In the genomic region with DNA sequence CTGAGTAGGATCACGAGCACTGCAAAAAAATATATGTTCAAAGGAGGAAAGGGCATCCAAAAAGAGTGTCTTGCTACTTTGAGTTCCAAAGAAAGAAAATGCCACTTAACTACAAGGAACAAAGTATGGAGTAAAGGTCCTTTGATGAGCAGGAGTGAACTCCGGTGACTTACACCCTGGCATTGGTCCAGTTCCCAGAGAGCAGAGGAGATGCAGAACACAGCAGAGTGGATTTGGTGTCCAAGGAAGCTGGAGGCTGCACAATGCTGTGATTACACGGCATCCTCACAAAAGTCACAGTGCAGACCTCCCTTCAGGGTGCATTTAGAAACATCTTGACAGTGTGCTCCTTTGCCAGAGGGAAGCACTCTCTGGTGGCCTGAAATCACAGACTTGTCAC, we compare ENCODE assay signal across 26 mouse cellular contexts.
"Had no signal": no experiment of that assay in that cellular context is flagged by ENCODE, and none has a peak within 500 bp of the region (broad histone marks: within the 10 kb centered on the region; RNA-seq: fewer than 3 reads in every experiment).

No protein-coding gene starts in this region.

- H3K4me2 ChIP-seq: heart, embryonic 12.5 days; hindbrain, embryonic 12.5 days; hindbrain, embryonic 14.5 days; intestine, embryonic 15.5 days; kidney, embryonic 15.5 days; limb, embryonic 12.5 days; liver, embryonic 11.5 days; liver, embryonic 13.5 days had no signal

- H3K27me3 ChIP-seq: heart, embryonic 12.5 days; hindbrain, embryonic 12.5 days; intestine, embryonic 15.5 days; kidney, embryonic 15.5 days; limb, embryonic 12.5 days; liver, embryonic 13.5 days had no signal

- H3K9ac ChIP-seq: heart, embryonic 12.5 days; hindbrain, embryonic 12.5 days; hindbrain, embryonic 14.5 days; intestine, embryonic 15.5 days; kidney, embryonic 15.5 days; limb, embryonic 12.5 days; liver, embryonic 13.5 days had no signal

- H3K27ac ChIP-seq: gastrocnemius, adult 2 months; heart, embryonic 10.5 days; hindbrain, embryonic 10.5 days; hindbrain, embryonic 12.5 days; hindbrain, embryonic 14.5 days; intestine, embryonic 15.5 days; kidney, embryonic 15.5 days; kidney, postnatal 0 days; limb, embryonic 12.5 days; liver, embryonic 13.5 days had no signal

- H3K36me3 ChIP-seq: heart, embryonic 10.5 days; heart, embryonic 12.5 days; hindbrain, embryonic 10.5 days; hindbrain, embryonic 12.5 days; intestine, embryonic 15.5 days; kidney, embryonic 15.5 days; limb, embryonic 12.5 days; liver, embryonic 13.5 days had no signal

- H3K9me3 ChIP-seq: heart, embryonic 10.5 days; heart, embryonic 12.5 days; hindbrain, embryonic 10.5 days; hindbrain, embryonic 12.5 days; intestine, embryonic 15.5 days; kidney, embryonic 15.5 days; limb, embryonic 12.5 days; liver, embryonic 13.5 days had no signal

- ATAC-seq: hindbrain, embryonic 16.5 days; inflammation-experienced regulatory T-cells, adult 6 months; intestine, embryonic 15.5 days; intestine, postnatal 0 days had no signal

- H3K4me3 ChIP-seq: gastrocnemius, adult 2 months; heart, embryonic 10.5 days; heart, embryonic 12.5 days; hindbrain, embryonic 10.5 days; hindbrain, embryonic 12.5 days; intestine, embryonic 15.5 days; kidney, embryonic 15.5 days; limb, embryonic 12.5 days; liver, embryonic 13.5 days had no signal

- DNase-seq: gastrocnemius, adult 2 months; gastrocnemius, postnatal 10 days; gastrocnemius, postnatal 25 days; heart, adult 18-20 months; heart, postnatal 10 days; heart, postnatal 4 days; kidney, adult 2 months; kidney, adult 9 months; kidney, postnatal 14 days; layer of hippocampus, adult 9-11 months; layer of hippocampus, postnatal 36 days; liver; liver, embryonic 13.5 days had no signal

- H3K4me1 ChIP-seq: heart, embryonic 10.5 days; heart, embryonic 12.5 days; hindbrain, embryonic 10.5 days; hindbrain, embryonic 12.5 days; intestine, embryonic 15.5 days; kidney, embryonic 15.5 days; limb, embryonic 12.5 days had no signal
